ENCODE assay signal across 19 mouse cellular contexts in the genomic region with DNA sequence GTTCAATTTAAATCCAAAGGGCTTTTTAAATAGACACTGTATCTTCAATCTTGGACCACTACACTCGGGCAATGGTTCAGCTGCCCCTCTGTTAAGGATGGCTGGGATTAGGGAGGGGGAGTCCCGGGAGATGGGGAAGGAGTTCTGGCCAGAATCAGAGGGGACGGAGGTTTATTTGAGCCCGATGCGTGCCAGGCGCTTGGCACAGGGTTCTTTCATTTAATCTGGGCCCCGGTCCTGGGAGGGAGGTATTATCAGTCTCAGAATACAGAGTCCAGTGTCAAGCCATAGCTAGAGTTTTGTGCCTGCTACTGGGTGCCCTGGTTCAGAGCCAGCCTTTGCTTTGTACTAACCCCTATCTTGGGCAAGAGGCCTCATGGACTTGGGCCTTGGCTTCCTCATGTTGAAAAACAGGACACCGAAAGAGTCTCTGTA. TPM values are rescaled to one million over a fixed set of nuclear protein-coding genes. Genes with fewer than 3 reads are reported as not detected.
A peak's percentile ranks its signal among the peaks of the same experiment; 100 is the strongest.
DNase-seq lines count a peak whose midpoint lies in the region; ATAC-seq and TF ChIP-seq lines count a peak whose summit lies in the region.
"Had no signal": no experiment of that assay in that cellular context is flagged by ENCODE, and none has a peak within 500 bp of the region (broad histone marks: within the 10 kb centered on the region; RNA-seq: fewer than 3 reads in every experiment).

No protein-coding gene starts in this region.

- no peaks in the 10 kb centered on the region for H3K9me3 ChIP-seq in hindbrain, embryonic 16.5 days (ENCODE audit: control insufficient read depth, low read length)
- no peaks in the 10 kb centered on the region for H3K9me3 ChIP-seq in hindbrain, embryonic 13.5 days
- H3K9me3 ChIP-seq: heart, embryonic 13.5 days; limb, embryonic 12.5 days had no signal

- peak; percentile 64 for ATAC-seq in hindbrain, embryonic 16.5 days
- ATAC-seq in hindbrain, embryonic 13.5 days (ENCODE audit: low FRiP score) = no peak
- ATAC-seq: intestine, embryonic 16.5 days had no signal

- TF ChIP-seq POLR2A in brain, embryonic 14.5 days (IDR thresholded peaks at IDR 0.05; ENCODE audit: borderline replicate concordance, extremely low read depth, insufficient read depth, insufficient read length, poor library complexity, severe bottlenecking) = no peak

- intact Hi-C loops in left cerebral cortex, postnatal 4 days (cut with DNase I) = no loop called here
- intact Hi-C loops in left cerebral cortex, postnatal 36 days (cut with DNase I) = no loop called here

- DNase-seq in cerebellum, postnatal 10 days = peak; percentile 63 to 85
- no peak for DNase-seq in cerebellum, postnatal 25 days
- peak; percentile 75 for DNase-seq in left cerebral cortex, postnatal 4 days
- DNase-seq in left cerebral cortex, postnatal 36 days (ENCODE audit: low spot score in 2 of 2) = no peak
- peak; percentile 75 for DNase-seq in brain, embryonic 14.5 days (ENCODE audit: low read depth)
- no peak for DNase-seq in gastrocnemius, postnatal 10 days
- DNase-seq: cerebellum, adult 11 months; heart, postnatal 4 days; lung, postnatal 14 days; right cerebral cortex, postnatal 25 days; thymus, adult 2 months had no signal

- no peak overlapping the region for H3K9ac ChIP-seq in hindbrain, embryonic 16.5 days (ENCODE audit: low read depth, low read length)
- H3K9ac ChIP-seq in hindbrain, embryonic 13.5 days = no peak overlapping the region
- H3K9ac ChIP-seq: heart, embryonic 13.5 days; limb, embryonic 12.5 days had no signal

- H3K27ac ChIP-seq in hindbrain, embryonic 16.5 days (ENCODE audit: low read depth, low read length) = no peak overlapping the region
- H3K27ac ChIP-seq in hindbrain, embryonic 13.5 days = no peak overlapping the region
- H3K27ac ChIP-seq: heart, embryonic 13.5 days; limb, embryonic 12.5 days had no signal

- 41% methylated on average over 8 of the region's 8 CpGs for WGBS in hindbrain, embryonic 16.5 days
- WGBS in hindbrain, embryonic 13.5 days = 53% methylated on average over 8 of the region's 8 CpGs

- H3K4me3 ChIP-seq in hindbrain, embryonic 16.5 days (ENCODE audit: low read length) = no peak overlapping the region
- H3K4me3 ChIP-seq in hindbrain, embryonic 13.5 days = no peak overlapping the region
- H3K4me3 ChIP-seq: heart, embryonic 13.5 days; limb, embryonic 12.5 days had no signal

- no peaks in the 10 kb centered on the region for H3K36me3 ChIP-seq in hindbrain, embryonic 16.5 days (ENCODE audit: control insufficient read depth, insufficient read depth, low read length)
- no peaks in the 10 kb centered on the region for H3K36me3 ChIP-seq in hindbrain, embryonic 13.5 days
- H3K36me3 ChIP-seq: heart, embryonic 13.5 days; limb, embryonic 12.5 days had no signal

- peaks cover 15% of the 10 kb centered on the region for H3K4me1 ChIP-seq in hindbrain, embryonic 16.5 days (ENCODE audit: control insufficient read depth, insufficient read depth, low read depth, low read length)
- peaks cover 30% of the 10 kb centered on the region for H3K4me1 ChIP-seq in hindbrain, embryonic 13.5 days (replicated peaks)

- TF ChIP-seq CTCF in brain, embryonic 14.5 days (IDR thresholded peaks at IDR 0.05; ENCODE audit: borderline replicate concordance, extremely low read depth, insufficient read depth, insufficient read length) = no peak

- H3K27me3 ChIP-seq in hindbrain, embryonic 16.5 days (replicated peaks; ENCODE audit: control insufficient read depth, insufficient read depth, low read length) = peaks cover 13% of the 10 kb centered on the region
- peaks cover 84% of the 10 kb centered on the region for H3K27me3 ChIP-seq in hindbrain, embryonic 13.5 days

- H3K4me2 ChIP-seq in hindbrain, embryonic 16.5 days (ENCODE audit: low read length) = no peak overlapping the region
- H3K4me2 ChIP-seq in hindbrain, embryonic 13.5 days = no peak overlapping the region
- H3K4me2 ChIP-seq: heart, embryonic 13.5 days; limb, embryonic 12.5 days had no signal

RNA-seq across cellular contexts. Expression of gene Hrk, which starts 3.1 kb away (rescaled TPM):
- polyA plus RNA-seq in hindbrain, embryonic 16.5 days (2015; fragmentation: Nextera tagmentation; extraction: Ambion mirVana) = 3.7 and 4.8 TPM in 2 replicates
- 2.3 and 2.6 TPM in 2 replicates for polyA plus RNA-seq in hindbrain, embryonic 13.5 days (2015; fragmentation: Nextera tagmentation; extraction: Ambion mirVana)
- 10 to 100 TPM; 15.8 to 20.7 TPM for total RNA-seq in left cerebral cortex, postnatal 4 days (2021)
- total RNA-seq in left cerebral cortex, postnatal 36 days (2021) = 10 to 100 TPM; 28.3 to 30.3 TPM
- polyA plus RNA-seq in brain, embryonic 14.5 days (2012; rRNA removed) = 3.2 and 5.8 TPM in 2 replicates
- total RNA-seq in gastrocnemius, postnatal 10 days (2021) = under 1 TPM in 1 of 2 experiments, not detected in 1; 0.12 TPM
- total RNA-seq: gastrocnemius, postnatal 4 days; megakaryocyte-erythroid progenitor cell, adult 5-6 weeks had no signal
- polyA plus RNA-seq: heart, embryonic 13.5 days; liver, embryonic 16.5 days had no signal

RNA-seq across cellular contexts. Expression of gene Fbxw8, which starts 12.3 kb away (rescaled TPM):
- polyA plus RNA-seq in hindbrain, embryonic 16.5 days (2015; fragmentation: Nextera tagmentation; extraction: Ambion mirVana) = 18.7 and 21.6 TPM in 2 replicates
- polyA plus RNA-seq in hindbrain, embryonic 13.5 days (2015; fragmentation: Nextera tagmentation; extraction: Ambion mirVana) = 22.8 and 23.7 TPM in 2 replicates
- total RNA-seq in left cerebral cortex, postnatal 4 days (2021) = 10 to 100 TPM; 45.6 to 45.8 TPM
- 10 to 100 TPM; 31.4 to 34.7 TPM for total RNA-seq in left cerebral cortex, postnatal 36 days (2021)
- polyA plus RNA-seq in brain, embryonic 14.5 days (2012; rRNA removed) = 54.0 and 55.1 TPM in 2 replicates
- total RNA-seq in gastrocnemius, postnatal 10 days (2021) = 10 to 100 TPM; 32.8 to 33.5 TPM

Comparison
In these comparisons a context has a peak if more than half of its experiments do, and no peak if none do; other contexts are left out.
1. DNase-seq: peak in cerebellum, postnatal 10 days (2 of 2), left cerebral cortex, postnatal 4 days (single experiment) and brain, embryonic 14.5 days (single experiment); none in cerebellum, postnatal 25 days (0 of 2), left cerebral cortex, postnatal 36 days (0 of 2) and gastrocnemius, postnatal 10 days (single experiment).
2. RNA of gene Hrk, which starts 3.1 kb away (total RNA-seq): 28.3 to 30.3 TPM in left cerebral cortex, postnatal 36 days and 15.8 to 20.7 TPM in left cerebral cortex, postnatal 4 days; 0.12 TPM in gastrocnemius, postnatal 10 days; every median in the first group is over 10 times any median in the second.